In the genomic region with DNA sequence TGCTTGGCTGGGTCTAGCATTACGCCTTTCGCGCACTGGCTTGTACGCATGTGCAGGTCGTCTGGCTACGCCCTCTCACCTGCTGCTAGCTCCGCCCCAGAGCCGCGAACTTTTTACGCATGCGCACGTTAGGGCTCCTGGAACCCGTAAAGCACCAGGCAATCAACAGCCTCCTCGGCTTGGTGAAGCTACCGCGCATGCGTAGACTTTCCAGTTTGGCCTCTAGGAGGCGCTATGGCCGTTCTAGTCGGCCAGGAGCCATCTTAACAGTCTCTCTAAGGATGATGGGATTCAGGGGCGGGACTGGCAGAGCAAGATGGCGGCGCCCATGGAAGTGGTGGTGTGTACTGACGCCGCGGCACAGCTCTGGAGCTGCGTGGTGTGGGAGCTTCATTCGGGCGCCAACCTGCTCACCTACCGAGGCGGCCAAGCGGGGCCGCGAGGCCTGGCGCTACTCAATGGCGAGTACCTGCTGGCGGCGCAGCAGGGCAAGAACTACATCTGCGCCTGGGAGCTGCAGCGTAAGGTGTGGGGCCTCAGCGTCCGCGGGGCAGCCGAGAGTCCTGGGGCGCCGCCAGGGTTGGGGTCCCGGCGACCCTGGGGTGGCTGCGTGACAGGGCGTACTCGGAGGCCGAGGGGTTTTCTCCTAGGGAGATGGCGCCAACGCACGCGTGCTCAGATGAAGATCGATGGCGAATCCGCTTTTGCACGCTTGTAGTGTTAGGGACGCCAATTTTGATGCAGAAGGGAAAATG, we compare ENCODE assay signal across 8 mouse cellular contexts. TPM values are rescaled to one million over a fixed set of nuclear protein-coding genes. Genes with fewer than 3 reads are reported as not detected.
DNase-seq lines count a peak whose midpoint lies in the region; ATAC-seq lines count a peak whose summit lies in the region.

TSS of gene Wdr18 (plus strand) at position 306 of the 755 bp plus-strand sequence.

- peak; percentile 93 for ATAC-seq in inflammation-experienced regulatory T-cells, adult 6 months
- peak; percentile 86 for ATAC-seq in megakaryocyte-erythroid progenitor cell, adult 5-6 weeks (replicated peaks; ENCODE audit: low FRiP score, low TSS enrichment, poor library complexity, severe bottlenecking)

- peak; percentile 100 for DNase-seq in adrenal gland, adult (ENCODE audit: inconsistent age in 2 of 2, low spot score in 1 of 2)
- DNase-seq in embryo, embryonic 10.5 days (ENCODE audit: low spot score) = peak; percentile 100
- DNase-seq in gastrocnemius, postnatal 14 days = peak; percentile 98
- peak; percentile 97 to 99 for DNase-seq in left cerebral cortex, postnatal 10 days (ENCODE audit: extremely low spot score in 1 of 2, low spot score in 2 of 2)
- peak; percentile 99 for DNase-seq in right cerebral cortex, postnatal 25 days
- DNase-seq in urinary bladder, postnatal 4 days (ENCODE audit: low spot score in 2 of 2) = peak; percentile 98 to 99

- intact Hi-C loops in gastrocnemius, postnatal 14 days (cut with DNase I; ENCODE audit: low total_unique reads) = loop anchor here (5.0 to 10.0 kb wide), 2 partner anchors 68 to 125 kb away; partner anchors contain the start of gene Cfd
- intact Hi-C loops in left cerebral cortex, postnatal 10 days (cut with DNase I) = loop anchor here (10.0 kb wide), 1 partner anchor 125 kb away; no protein-coding TSS in a partner anchor

RNA-seq across cellular contexts. Expression of gene Wdr18, which starts in this region (rescaled TPM):
- 10 to 100 TPM; 18.7 to 23.0 TPM for total RNA-seq in gastrocnemius, postnatal 14 days (2021)
- 10 to 100 TPM; 66.6 to 85.2 (median 74.2) TPM for polyA plus RNA-seq in inflammation-experienced regulatory T-cells, adult 6 months (2017; shearing (Covaris generic))
- total RNA-seq in left cerebral cortex, postnatal 10 days (2021) = 10 to 100 TPM; 46.2 to 49.9 TPM
- total RNA-seq in megakaryocyte-erythroid progenitor cell, adult 5-6 weeks (2014; fragmentation: Nextera tagmentation) = 82.9 and 86.4 TPM in 2 replicates
- 23.4 and 24.8 TPM in 2 replicates for total RNA-seq in megakaryocyte-erythroid progenitor cell, adult 5-6 weeks (2017)

Comparison
In these comparisons a context has a peak if more than half of its experiments do, and no peak if none do; other contexts are left out.
1. Peak in every context shown above with its lines: DNase-seq and ATAC-seq.